Mouse (Mus musculus): ENCODE measurements at regions not wholly inside any gene's neighbourhood (a gene's known extent, or its start where the extent isn't known, plus 50 kb on each side); places are given as distances from the start of the nearest gene placed in this dataset.

GRCm38 (mm10) chr3:52881139-52881538 is 135.9 kb downstream of the Cog6 start:
- no peak for TF ChIP-seq EP300 (IDR thresholded peaks at IDR 0.05; ENCODE audit: low read depth)
- TF ChIP-seq CTCF (IDR thresholded peaks at IDR 0.05; ENCODE audit: low read depth) = no peak
- Histone ChIP-seq H3K4me3 (ENCODE audit: insufficient read depth in 1 of 2, low read depth in 2 of 2, low read length in 2 of 2) (no peak overlapping the region), H3K4me2 (ENCODE audit: low read depth) (no peak overlapping the region), H3K27ac (no peak overlapping the region), H3K9me3 (ENCODE audit: control insufficient read depth, low read length) (no peaks in the 10 kb centered on the region), H3K27me3 (ENCODE audit: control insufficient read depth, insufficient read depth, low read length) (no peaks in the 10 kb centered on the region), H3K36me3 (replicated peaks; ENCODE audit: control insufficient read depth, insufficient read depth, low read depth) (no peaks in the 10 kb centered on the region), H3K4me1 (replicated peaks; ENCODE audit: control insufficient read depth in 2 of 2, insufficient read depth in 2 of 2, low read length in 1 of 2) (0 out of 4 replicates have a peak, but pooled peaks cover 0 to 3% of the 10 kb centered on the region in 2 experiments), H3K9ac (replicated peaks) (no peak overlapping the region)
- DNase-seq (ENCODE audit: low read depth in 3 of 3, low spot score in 3 of 3) (no peak), ATAC-seq (ENCODE audit: insufficient read depth) (no peak)
- WGBS (ENCODE audit: insufficient replicate concordance) = 53% methylated on average over 4 of the region's 4 CpGs

DNA sequence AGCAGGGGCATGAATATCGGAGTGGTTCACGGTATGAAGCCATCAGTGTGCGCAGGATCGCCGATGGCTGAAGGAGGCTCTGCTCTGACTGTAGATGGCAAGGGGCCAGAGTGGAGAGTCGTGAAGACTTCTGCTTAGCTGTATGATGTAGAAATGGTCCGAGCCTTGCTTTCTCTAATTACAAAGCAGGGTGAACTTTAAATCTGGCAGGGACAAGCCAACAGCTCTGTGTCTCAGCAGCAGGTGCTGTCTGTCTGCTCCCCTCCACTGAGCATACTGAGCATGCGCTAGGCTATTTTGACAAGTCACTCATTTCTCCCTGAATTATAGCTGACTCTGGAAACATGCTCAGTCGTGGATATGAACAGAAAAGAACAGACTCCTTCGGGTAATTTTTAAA is 137.3 kb downstream of the Cog6 start:
- ATAC-seq (ENCODE audit: insufficient read depth) (no peak), DNase-seq (ENCODE audit: low read depth in 3 of 3, low spot score in 3 of 3) (no peak)
- H3K27me3 ChIP-seq (ENCODE audit: control insufficient read depth, insufficient read depth, low read length) = no peaks in the 10 kb centered on the region
- no peak overlapping the region for H3K4me2 ChIP-seq (ENCODE audit: low read depth)
- no peaks in the 10 kb centered on the region for H3K9me3 ChIP-seq (ENCODE audit: control insufficient read depth, low read length)
- no peak overlapping the region for H3K4me3 ChIP-seq (ENCODE audit: insufficient read depth in 1 of 2, low read depth in 2 of 2, low read length in 2 of 2)
- no peak overlapping the region for H3K9ac ChIP-seq (replicated peaks)
- TF ChIP-seq CTCF (IDR thresholded peaks at IDR 0.05; ENCODE audit: low read depth) = no peak
- TF ChIP-seq EP300 (IDR thresholded peaks at IDR 0.05; ENCODE audit: low read depth) = no peak
- no peaks in the 10 kb centered on the region for H3K36me3 ChIP-seq (replicated peaks; ENCODE audit: control insufficient read depth, insufficient read depth, low read depth)
- no peak overlapping the region for H3K27ac ChIP-seq
- 0 out of 4 replicates have a peak, but pooled peaks cover 0 to 3% of the 10 kb centered on the region in 2 experiments for H3K4me1 ChIP-seq (replicated peaks; ENCODE audit: control insufficient read depth in 2 of 2, insufficient read depth in 2 of 2, low read length in 1 of 2)
- 67% methylated on average over 10 of the region's 10 CpGs for WGBS (ENCODE audit: insufficient replicate concordance)

GRCm38 (mm10) chr3:52878334-52878733 is 138.7 kb downstream of the Cog6 start:
- Histone ChIP-seq H3K9ac (replicated peaks) (no peak overlapping the region), H3K4me2 (ENCODE audit: low read depth) (no peak overlapping the region), H3K4me1 (replicated peaks; ENCODE audit: control insufficient read depth in 2 of 2, insufficient read depth in 2 of 2, low read length in 1 of 2) (0 out of 4 replicates have a peak, but pooled peaks cover 0 to 3% of the 10 kb centered on the region in 2 experiments), H3K4me3 (ENCODE audit: insufficient read depth in 1 of 2, low read depth in 2 of 2, low read length in 2 of 2) (no peak overlapping the region), H3K27me3 (ENCODE audit: control insufficient read depth, insufficient read depth, low read length) (no peaks in the 10 kb centered on the region), H3K36me3 (replicated peaks; ENCODE audit: control insufficient read depth, insufficient read depth, low read depth) (no peaks in the 10 kb centered on the region), H3K9me3 (ENCODE audit: control insufficient read depth, low read length) (no peaks in the 10 kb centered on the region), H3K27ac (no peak overlapping the region)
- WGBS (ENCODE audit: insufficient replicate concordance) = 7% methylated on average over 3 of the region's 3 CpGs
- no peak for ATAC-seq (ENCODE audit: insufficient read depth)
- TF ChIP-seq CTCF (IDR thresholded peaks at IDR 0.05; ENCODE audit: low read depth) (no peak), EP300 (IDR thresholded peaks at IDR 0.05; ENCODE audit: low read depth) (no peak)
- DNase-seq (ENCODE audit: low read depth in 3 of 3, low spot score in 3 of 3) = peak in 1 of 3 experiments; percentile 16

DNA sequence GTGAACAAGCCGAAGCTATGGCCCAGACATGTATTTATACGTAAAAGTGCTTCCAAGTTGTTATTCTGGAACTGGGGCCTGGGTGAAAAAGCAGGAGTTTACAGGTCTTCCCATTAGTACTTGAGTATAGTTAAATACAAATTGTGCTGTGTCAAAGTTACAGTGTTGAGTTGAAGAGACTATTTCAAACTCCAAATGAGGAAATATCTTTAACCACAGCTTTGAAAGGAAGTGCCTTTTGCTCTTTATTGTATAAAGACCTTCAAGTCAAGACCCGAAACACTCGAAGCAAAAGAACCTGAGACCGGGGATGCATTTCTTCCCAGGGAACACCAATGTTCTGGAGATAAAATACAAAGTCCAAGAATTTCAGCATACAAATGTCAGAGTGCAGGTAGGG is 144.8 kb downstream of the Cog6 start:
- TF ChIP-seq CTCF (IDR thresholded peaks at IDR 0.05; ENCODE audit: low read depth) (no peak), EP300 (IDR thresholded peaks at IDR 0.05; ENCODE audit: low read depth) (no peak)
- 37% methylated on average over 5 of the region's 5 CpGs for WGBS (ENCODE audit: insufficient replicate concordance)
- Histone ChIP-seq H3K4me3 (ENCODE audit: insufficient read depth in 1 of 2, low read depth in 2 of 2, low read length in 2 of 2) (no peak overlapping the region), H3K27me3 (ENCODE audit: control insufficient read depth, insufficient read depth, low read length) (no peaks in the 10 kb centered on the region), H3K9me3 (ENCODE audit: control insufficient read depth, low read length) (no peaks in the 10 kb centered on the region), H3K4me1 (replicated peaks; ENCODE audit: control insufficient read depth in 2 of 2, insufficient read depth in 2 of 2, low read length in 1 of 2) (no peaks in the 10 kb centered on the region; a peak in 1 of 4 replicates), H3K27ac (no peak overlapping the region), H3K36me3 (replicated peaks; ENCODE audit: control insufficient read depth, insufficient read depth, low read depth) (no peaks in the 10 kb centered on the region), H3K4me2 (ENCODE audit: low read depth) (no peak overlapping the region), H3K9ac (replicated peaks) (no peak overlapping the region)
- DNase-seq (ENCODE audit: low read depth in 3 of 3, low spot score in 3 of 3) = no peak
- no peak for ATAC-seq (ENCODE audit: insufficient read depth)

DNA sequence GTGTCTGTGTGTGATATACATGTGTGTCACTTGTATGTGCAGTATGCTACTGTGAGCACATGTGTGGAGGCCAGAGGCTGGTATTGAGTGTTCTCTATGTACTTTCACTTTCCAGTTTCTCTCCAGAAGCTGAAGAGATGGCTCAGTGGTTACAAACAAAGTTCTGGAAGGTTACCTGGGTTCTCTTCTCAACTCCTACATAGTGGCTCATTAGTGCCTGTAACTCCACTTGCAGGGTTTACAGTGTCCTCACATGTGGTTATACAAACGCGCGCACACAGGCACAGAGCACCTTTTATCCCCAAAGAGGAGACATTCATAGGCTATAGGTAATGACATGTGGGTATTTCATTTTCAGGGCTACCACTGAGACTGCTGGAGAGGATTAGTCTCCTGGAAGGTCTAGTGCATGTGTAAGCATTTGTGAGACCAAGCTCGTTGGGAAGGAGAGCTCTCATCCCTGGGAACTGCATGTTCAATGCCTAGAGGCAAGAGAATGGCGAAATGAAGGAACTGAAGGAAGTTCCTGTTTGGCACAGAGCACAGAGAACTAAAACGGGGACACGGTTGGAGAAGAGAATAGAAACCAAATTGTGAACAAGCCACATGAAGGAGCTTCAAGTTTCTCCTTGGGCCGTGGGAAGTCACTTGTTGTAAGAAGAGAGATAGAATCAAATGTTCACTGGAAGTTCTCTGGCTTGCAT is 153.7 kb downstream of the Cog6 start:
- no peak for DNase-seq (ENCODE audit: low read depth in 3 of 3, low spot score in 3 of 3)
- Histone ChIP-seq H3K4me2 (ENCODE audit: low read depth) (no peak overlapping the region), H3K9ac (replicated peaks) (no peak overlapping the region), H3K4me3 (ENCODE audit: insufficient read depth in 1 of 2, low read depth in 2 of 2, low read length in 2 of 2) (no peak overlapping the region), H3K9me3 (ENCODE audit: control insufficient read depth, low read length) (no peaks in the 10 kb centered on the region), H3K36me3 (replicated peaks; ENCODE audit: control insufficient read depth, insufficient read depth, low read depth) (no peaks in the 10 kb centered on the region), H3K4me1 (replicated peaks; ENCODE audit: control insufficient read depth in 2 of 2, insufficient read depth in 2 of 2, low read length in 1 of 2) (peaks cover 0 to 2% of the 10 kb centered on the region in 2 experiments; a peak in 1 of 4 replicates), H3K27ac (no peak overlapping the region), H3K27me3 (ENCODE audit: control insufficient read depth, insufficient read depth, low read length) (no peaks in the 10 kb centered on the region)
- TF ChIP-seq CTCF (IDR thresholded peaks at IDR 0.05; ENCODE audit: low read depth) (no peak), EP300 (IDR thresholded peaks at IDR 0.05; ENCODE audit: low read depth) (no peak)
- 52% methylated on average over 8 of the region's 8 CpGs for WGBS (ENCODE audit: insufficient replicate concordance)
- ATAC-seq (ENCODE audit: insufficient read depth) = no peak
